Mouse (Mus musculus) limb, embryonic 14.5 days (tissue): ENCODE results near the gene 5031439G07Rik. TPM values are rescaled to one million over a fixed set of nuclear protein-coding genes. Genes with fewer than 3 reads are reported as not detected.

Experiments used
- ATAC-seq: fragments of 200-750 bp; cut with Nextera tagmentation; 2 replicates; pipeline ENCODE4 v1.8.0; 2017; ENCODE audit warnings: low read depth, moderate number of reproducible peaks, moderate TSS enrichment; ENCODE audit not compliant: low FRiP score
- DNase-seq: peaks from one replicate; pipeline ENCODE4 v3.0.0-alpha.2; 2015; ENCODE audit warnings: low spot score
- H3K27ac ChIP-seq: fragments of 300-500 bp; sonication (generic); replicated peaks from 2 replicates; pipeline ENCODE4 v1.5.1; 2014; ENCODE audit warnings: low read depth, mild to moderate bottlenecking, low read length, moderate library complexity, mixed read lengths
- H3K27me3 ChIP-seq: fragments of 300-500 bp; sonication (generic); 2 replicates; pipeline ENCODE4 v1.6.1; 2014; ENCODE audit warnings: low read length, mixed read lengths; ENCODE audit not compliant: control insufficient read depth, insufficient read depth
- H3K36me3 ChIP-seq: fragments of 300-500 bp; sonication (generic); 2 replicates; pipeline ENCODE4 v1.6.1; 2014; ENCODE audit warnings: mild to moderate bottlenecking, low read length, moderate library complexity, mixed read lengths; ENCODE audit not compliant: control insufficient read depth, insufficient read depth
- H3K4me1 ChIP-seq: fragments of 300-500 bp; sonication (generic); 2 replicates; pipeline ENCODE4 v1.6.1; 2014; ENCODE audit warnings: antibody characterized with exemption, low read length, mixed read lengths; ENCODE audit not compliant: control insufficient read depth, insufficient read depth
- H3K4me2 ChIP-seq: fragments of 300-500 bp; sonication (generic); replicated peaks from 2 replicates; pipeline ENCODE4 v1.6.1; 2014; ENCODE audit warnings: low read depth, mild to moderate bottlenecking, low read length, moderate library complexity; ENCODE audit not compliant: severe bottlenecking
- H3K4me3 ChIP-seq: fragments of 300-500 bp; sonication (generic); replicated peaks from 2 replicates; pipeline ENCODE4 v1.5.1; 2014; ENCODE audit warnings: low read length
- H3K9ac ChIP-seq: fragments of 300-500 bp; sonication (generic); 2 replicates; pipeline ENCODE4 v1.6.1; 2014; ENCODE audit warnings: mild to moderate bottlenecking, low read depth, low read length, moderate library complexity; ENCODE audit not compliant: severe bottlenecking
- H3K9me3 ChIP-seq: fragments of 300-500 bp; sonication (generic); 2 replicates; pipeline ENCODE4 v1.6.1; 2016; ENCODE audit warnings: low read length; ENCODE audit not compliant: control insufficient read depth
- POLR2A ChIP-seq: fragments of 200-500 bp; IDR thresholded peaks from 2 replicates; pipeline ENCODE4 v1.8.0; 2012; ENCODE audit warnings: inconsistent platforms, mild to moderate bottlenecking, moderate library complexity, borderline replicate concordance; ENCODE audit not compliant: insufficient read depth, insufficient read length; ENCODE audit errors: extremely low read depth
- WGBS: fragments of 180-500 bp; shearing (Covaris S2); extraction: QIAGEN DNeasy Blood & Tissue Kit; methylation state at CpG from one replicate; pipeline ENCODE4 v1.1.7; 2014; 5-methylcytosine and 5-hydroxymethylcytosine counted together
- polyA plus RNA-seq, 2 experiments: library from polyadenylated mRNA; depleted of rRNA in 1 of 2; stranded (reverse) in 1 of 2; unstranded in 1 of 2; fragments of >200 nt; fragmentation: Nextera tagmentation in 1 of 2; extraction: Ambion mirVana in 1 of 2; gene quantifications; 2 replicates each; pipeline versions ENCODE4 v1.2.1 to v1.2.3; 2012 to 2014

Gene 5031439G07Rik
- polyA plus RNA-seq, 2 experiments: 12.3 to 21.8 TPM

- Histone ChIP-seq H3K27ac (no peak overlapping the region), H3K36me3 (peaks cover 28% of the 10 kb centered on the region), H3K9me3 (no peaks in the 10 kb centered on the region), H3K4me2 (peak overlapping the region; percentile 80), H3K4me3 (peak overlapping the region; percentile 97), H3K27me3 (no peaks in the 10 kb centered on the region), H3K4me1 (peaks cover 15% of the 10 kb centered on the region; the same call in 1 of the 2 replicates), H3K9ac (peak overlapping the region; percentile 96; the same call in 1 of the 2 replicates)
- DNase-seq (peak; percentile 77), ATAC-seq (no peak)
- TF ChIP-seq POLR2A: no peak
- whole genome bisulfite sequencing: 13% methylated on average over 9 of the region's 9 CpGs
Measured at GRCm38 (mm10) chr15:84924781-84925315, 63.5 kb downstream of the 5031439G07Rik start.

GRCm38 (mm10) chr15:84923508-84924181 lies 64.7 kb downstream of the 5031439G07Rik start:
- peak; percentile 67 for ATAC-seq

GRCm38 (mm10) chr15:84922884-84923507 lies 65.4 kb downstream of the 5031439G07Rik start, which contains the start of gene Nup50:
Gene Nup50, plus strand, starts transcription at chr15:84923411.
- Histone ChIP-seq H3K36me3 (peaks cover 10% of the 10 kb centered on the region), H3K4me2 (peak within 1 kb of the TSS; percentile 80), H3K9me3 (no peaks in the 10 kb centered on the region), H3K9ac (peak within 1 kb of the TSS; percentile 96), H3K27me3 (no peaks in the 10 kb centered on the region), H3K4me3 (peak within 1 kb of the TSS; percentile 97), H3K27ac (peak within 1 kb of the TSS; percentile 96), H3K4me1 (peaks cover 15% of the 10 kb centered on the region; the same call in 1 of the 2 replicates)
- peak; percentile 68; the same call in 1 of the 2 replicates for TF ChIP-seq POLR2A
- DNase-seq: peak; percentile 99
- ATAC-seq: peak; percentile 94
- under 1% methylated on average over 55 of the region's 60 CpGs for WGBS

More at GRCm38 (mm10) chr15:84923508-84924181, 64.7 kb downstream of the 5031439G07Rik start:
- Histone ChIP-seq H3K9me3 (no peaks in the 10 kb centered on the region), H3K27ac (peak overlapping the region; percentile 96), H3K4me2 (peak overlapping the region; percentile 80), H3K27me3 (no peaks in the 10 kb centered on the region), H3K9ac (peak overlapping the region; percentile 96), H3K4me3 (peak overlapping the region; percentile 97), H3K36me3 (peaks cover 16% of the 10 kb centered on the region), H3K4me1 (peaks cover 15% of the 10 kb centered on the region; the same call in 1 of the 2 replicates)
- TF ChIP-seq POLR2A: no peak
- peak; percentile 15 for DNase-seq
- 1% methylated on average over 43 of the region's 68 CpGs for WGBS

- H3K9ac ChIP-seq: no peak within 1 kb of the TSS
- WGBS: 92% methylated on average over 3 of the region's 3 CpGs
- DNase-seq (no peak), ATAC-seq (no peak)
- H3K4me1 ChIP-seq: peaks cover 7% of the 10 kb centered on the region; the same call in 1 of the 2 replicates
- H3K4me3 ChIP-seq: no peak within 1 kb of the TSS
- TF ChIP-seq POLR2A: no peak
- no peaks in the 10 kb centered on the region for H3K9me3 ChIP-seq
- no peak within 1 kb of the TSS for H3K27ac ChIP-seq
- no peaks in the 10 kb centered on the region for H3K27me3 ChIP-seq
- H3K36me3 ChIP-seq: no peaks in the 10 kb centered on the region
- no peak within 1 kb of the TSS for H3K4me2 ChIP-seq
Measured at GRCm38 (mm10) chr15:84919938-84920337, 68.4 kb downstream of the 5031439G07Rik start, which contains the start of gene Gm29666. Gene Gm29666, minus strand, starts transcription at chr15:84920038.

- no peak overlapping the region for H3K27ac ChIP-seq
- DNase-seq (no peak), ATAC-seq (no peak)
- no peak for TF ChIP-seq POLR2A
- no peak overlapping the region for H3K4me2 ChIP-seq
- no peaks in the 10 kb centered on the region for H3K36me3 ChIP-seq
- no peaks in the 10 kb centered on the region for H3K9me3 ChIP-seq
- no peaks in the 10 kb centered on the region for H3K4me1 ChIP-seq
- WGBS: 92% methylated on average over 3 of the region's 3 CpGs
- no peaks in the 10 kb centered on the region for H3K27me3 ChIP-seq
- H3K9ac ChIP-seq: no peak overlapping the region
- H3K4me3 ChIP-seq: no peak overlapping the region
Measured at GRCm38 (mm10) chr15:84913201-84913600, 75.2 kb downstream of the 5031439G07Rik start.
